Mouse (Mus musculus) frontal cortex, postnatal 25 days (tissue): ENCODE measurements at regions not wholly inside any gene's neighbourhood (a gene's known extent, or its start where the extent isn't known, plus 50 kb on each side); places are given as distances from the start of the nearest gene placed in this dataset.
A peak's percentile ranks its signal among the peaks of the same experiment; 100 is the strongest.

Experiments
- DNase-seq, 2 experiments: peaks; one replicate each; pipeline ENCODE4 v3.0.0; 2022; ENCODE audit warnings: low spot score in 2 of 2

DNA sequence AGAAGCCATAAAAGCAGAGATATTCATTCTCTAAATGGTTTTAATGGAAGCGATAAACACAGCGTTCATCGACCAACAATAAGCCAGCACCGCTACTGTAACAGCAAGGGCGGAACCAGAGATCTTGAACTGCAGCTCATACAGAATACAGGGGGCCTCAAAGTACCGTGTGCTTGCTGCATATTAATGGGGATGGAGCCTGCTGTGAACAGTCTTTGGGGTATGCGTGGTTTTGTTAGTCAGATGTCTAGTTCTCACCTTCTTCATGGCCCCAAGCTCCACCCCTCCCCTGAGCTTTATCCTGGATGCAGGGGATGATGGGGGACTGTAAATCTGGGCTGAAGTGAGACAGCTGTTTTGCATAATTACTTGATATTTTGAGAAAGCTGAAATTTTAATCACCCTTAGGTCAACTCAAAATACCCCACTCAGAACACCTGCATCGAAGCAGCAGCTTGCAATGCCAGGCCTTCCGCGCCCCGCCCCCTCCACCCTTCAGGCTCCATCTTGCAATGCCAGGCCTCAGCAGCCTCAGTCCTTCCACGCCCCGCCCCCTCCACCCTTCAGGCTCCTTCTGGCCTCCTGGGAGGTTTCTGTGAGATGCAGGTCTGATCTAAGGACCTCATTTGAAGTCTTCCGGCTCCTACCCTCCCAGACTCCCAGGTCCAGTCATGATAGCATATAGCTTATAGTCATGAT is 73.5 kb upstream of the Tspan5 start:
- no peak for DNase-seq

DNA sequence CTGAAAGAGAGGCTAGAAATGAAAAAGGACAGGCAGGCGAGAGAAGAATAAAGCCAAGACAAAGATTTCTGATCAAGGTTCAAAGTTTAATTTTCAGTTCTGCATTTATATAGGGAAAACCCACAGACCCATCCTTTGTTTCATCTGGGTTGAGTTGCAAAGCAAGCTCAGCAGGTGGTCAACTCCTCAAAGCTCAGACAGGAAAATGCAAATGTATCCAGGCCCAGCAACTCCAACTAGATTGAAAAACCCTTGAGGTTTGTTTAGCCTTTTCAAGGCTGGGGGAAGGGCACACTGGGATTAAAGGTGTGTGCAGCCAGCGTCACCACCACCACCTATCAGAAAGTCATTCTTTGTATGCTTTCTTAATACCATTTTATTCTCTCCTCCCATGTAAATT is 66.1 kb upstream of the Tspan5 start:
- DNase-seq, result no peak

DNA sequence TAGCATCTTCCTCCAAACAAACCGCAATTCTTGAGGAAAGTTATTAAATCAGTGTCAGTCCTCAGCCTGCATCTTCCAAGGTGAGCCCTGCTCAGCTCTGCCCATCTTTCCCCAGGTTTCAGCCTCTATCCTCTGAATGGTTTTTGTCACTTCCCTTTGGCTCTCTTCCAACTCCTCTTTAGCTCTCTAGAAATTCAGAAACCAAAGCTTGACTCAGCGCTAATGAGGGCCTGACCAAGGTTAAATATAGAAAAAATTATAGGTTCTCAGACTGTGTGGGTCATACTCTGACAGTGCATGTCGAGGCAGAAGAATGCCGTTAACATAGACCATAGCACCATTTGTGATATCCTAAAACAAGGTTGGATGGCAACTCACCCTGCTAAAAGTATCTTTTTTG is 63.6 kb upstream of the Tspan5 start:
- no peak for DNase-seq

DNA sequence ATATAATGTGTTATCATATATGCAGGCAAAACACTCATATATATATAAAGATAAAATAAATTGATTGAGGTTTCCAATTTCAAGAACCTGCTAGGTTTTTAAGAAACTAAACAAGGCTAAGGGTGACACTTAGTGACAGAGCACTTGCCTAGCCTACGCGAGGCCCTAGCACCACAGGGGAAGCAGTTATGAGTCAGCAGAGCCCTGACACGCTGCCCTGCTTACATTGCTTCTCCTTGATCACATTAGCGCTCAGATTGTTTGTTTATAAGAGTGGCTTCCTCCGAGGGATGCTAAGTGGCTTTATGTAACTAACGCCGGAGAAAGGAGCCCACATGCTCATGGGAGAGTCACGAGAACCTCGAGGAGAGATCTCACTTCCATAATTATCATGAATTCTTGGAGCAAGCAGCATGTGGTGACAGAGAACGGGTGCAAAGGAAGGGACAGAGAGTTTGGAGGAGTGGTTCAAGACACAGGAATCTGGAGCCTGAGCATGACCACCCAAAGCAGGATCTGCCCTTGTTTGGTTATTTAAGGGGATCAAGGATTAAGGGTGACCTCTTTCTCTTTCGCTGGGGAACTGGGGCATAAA is 55.3 kb upstream of the Tspan5 start:
- DNase-seq, result peak in 1 of 2 experiments; percentile 13

DNA sequence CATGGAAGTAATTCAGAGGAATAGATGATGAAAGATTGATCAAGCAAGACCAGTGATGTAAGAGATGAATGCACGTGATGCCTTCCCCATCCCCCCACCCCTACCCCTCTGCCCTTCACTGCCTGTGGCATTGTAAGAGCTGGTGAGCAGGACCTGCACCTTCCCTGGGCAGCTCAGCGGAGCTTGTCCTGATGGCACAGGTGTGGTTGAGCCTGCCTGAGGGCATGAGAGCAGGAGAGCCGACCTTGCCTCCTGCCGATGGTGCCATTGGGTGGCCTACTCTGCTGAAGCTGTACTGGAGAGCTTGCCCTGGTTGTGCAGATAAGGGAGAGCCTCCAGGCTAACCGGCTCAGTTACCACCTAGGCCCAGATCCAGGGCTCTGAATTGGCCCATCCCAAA is 53.4 kb upstream of the Tspan5 start:
- no peak for DNase-seq
